Mouse (Mus musculus) induced T-regulatory cell, adult 2 months (primary cell): ENCODE measurements around the gene Ctu2.

Experiments used
- DNase-seq: peaks from one replicate; pipeline ENCODE4 v3.0.0-alpha.2; 2012; ENCODE audit warnings: low read depth

Gene Ctu2

DNA sequence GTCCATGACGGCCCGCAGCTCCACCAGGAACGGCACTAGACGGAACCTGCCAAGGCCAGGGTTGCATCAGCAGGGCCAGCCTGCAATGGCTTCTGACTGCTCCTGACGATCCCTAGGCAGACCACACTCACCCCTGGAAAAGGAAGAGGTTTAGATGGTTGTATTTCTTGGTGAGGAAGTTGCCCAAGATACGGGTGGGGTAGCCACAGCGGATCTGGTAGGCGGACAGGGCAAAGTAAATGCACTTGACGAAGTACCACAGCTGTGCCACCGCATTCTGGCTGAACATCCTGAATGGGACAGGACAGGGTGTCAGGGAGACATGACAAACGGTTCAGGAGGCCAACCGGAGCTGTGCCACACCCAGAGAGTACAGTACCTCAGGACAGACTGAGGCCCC lies 8.9 kb downstream of the Ctu2 start:
- no peak for DNase-seq

DNA sequence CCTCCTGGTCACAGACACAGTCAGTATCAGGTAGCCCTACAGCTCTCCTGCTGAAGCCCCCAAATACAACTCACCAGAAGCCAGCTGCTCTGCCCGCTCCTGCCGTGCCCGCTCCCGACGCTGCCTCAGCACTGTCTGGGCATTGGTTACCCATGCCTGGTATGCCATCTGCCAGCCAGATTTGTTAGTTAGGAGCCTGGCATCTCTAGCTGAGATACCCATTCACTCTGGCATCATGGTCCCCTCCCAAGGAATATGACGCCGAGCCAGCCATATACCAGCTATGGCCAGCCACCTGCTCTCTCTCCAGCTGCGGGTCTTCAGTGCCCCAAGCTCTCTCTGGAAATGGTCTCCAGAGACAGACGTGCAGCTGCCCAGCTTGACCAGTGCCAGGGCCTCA lies 12.4 kb downstream of the Ctu2 start:
- DNase-seq: no peak

- no peak for DNase-seq
Measured at GRCm38 (mm10) chr8:122497016-122497734, 21.2 kb downstream of the Ctu2 start.

DNA sequence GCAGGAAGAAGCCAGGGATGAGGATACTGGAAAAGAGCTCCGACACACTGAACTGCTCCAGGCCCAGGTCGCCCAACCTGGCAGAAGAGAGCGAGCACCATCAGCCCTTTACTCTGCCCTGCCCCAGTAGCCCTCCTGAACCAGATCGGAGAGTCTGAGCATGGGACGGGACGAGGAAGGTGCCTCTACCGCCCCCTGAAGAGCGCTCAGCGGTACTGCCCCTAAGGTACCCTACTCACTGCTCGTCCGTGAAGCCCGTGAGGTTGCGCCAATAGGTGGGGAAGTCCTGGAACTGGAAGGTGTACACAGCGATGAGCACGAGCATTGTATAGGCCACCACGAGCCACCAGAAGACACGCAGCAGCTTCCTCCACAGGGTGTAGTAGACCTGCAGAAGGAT lies 22.0 kb downstream of the Ctu2 start:
- DNase-seq: peak; percentile 44

GRCm38 (mm10) chr8:122500856-122501255 lies 24.9 kb downstream of the Ctu2 start:
- peak; percentile 89 for DNase-seq

- no peak for DNase-seq
Measured at GRCm38 (mm10) chr8:122511552-122511951, 35.6 kb downstream of the Ctu2 start.

DNA sequence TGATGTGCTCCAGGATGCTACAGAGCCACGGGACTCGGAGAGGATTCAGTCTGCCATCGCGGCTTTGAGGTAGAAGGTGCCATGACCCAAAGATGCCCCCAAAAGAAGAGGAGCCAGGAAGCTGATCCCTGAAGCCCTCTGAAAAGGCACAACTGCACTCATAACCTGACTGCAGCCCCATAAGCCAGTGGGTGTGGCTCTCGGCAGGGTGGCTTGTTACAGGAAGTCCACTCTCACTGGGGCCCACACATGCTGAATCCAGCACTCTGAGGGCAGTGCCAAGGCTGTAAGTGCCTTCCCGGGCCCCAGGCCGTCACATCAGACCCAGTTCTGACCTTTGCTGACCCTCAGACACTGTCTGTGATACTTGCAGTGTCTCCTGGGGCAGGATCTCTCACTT lies 36.4 kb downstream of the Ctu2 start:
- no peak for DNase-seq

GRCm38 (mm10) chr8:122515699-122516098 lies 39.8 kb downstream of the Ctu2 start:
- no peak for DNase-seq

DNA sequence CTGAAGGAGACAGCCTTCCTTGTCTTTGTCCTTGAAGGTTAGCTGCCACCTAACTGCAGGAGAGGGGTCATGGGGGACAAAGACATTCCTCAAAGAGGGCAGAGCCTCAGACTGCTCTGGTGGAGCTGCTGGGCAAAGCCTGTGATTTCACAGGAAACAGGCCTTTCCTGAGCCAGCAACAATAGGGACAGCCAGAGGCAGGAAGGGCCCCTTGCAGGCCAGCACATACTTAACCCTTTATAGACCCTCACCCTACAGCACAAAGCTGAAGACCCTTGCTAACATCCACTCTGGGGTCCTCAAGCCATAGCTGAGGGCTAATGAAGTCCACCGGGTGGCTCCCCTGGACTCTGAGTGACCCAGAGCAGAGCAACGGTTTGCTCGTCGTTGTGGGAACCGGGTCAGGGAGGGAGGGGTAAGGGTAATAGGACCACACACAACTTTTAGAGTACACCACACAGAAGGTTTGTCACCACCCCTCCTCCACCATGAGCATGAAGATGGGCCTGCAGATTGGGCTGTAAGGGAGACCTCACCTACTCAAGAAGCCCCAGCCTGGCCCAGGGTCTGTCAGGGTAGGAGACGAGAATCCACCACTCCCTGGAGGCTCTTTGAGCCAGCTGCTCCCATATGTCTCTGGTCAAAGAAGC lies 41.7 kb downstream of the Ctu2 start:
- no peak for DNase-seq

- DNase-seq: no peak
Measured at GRCm38 (mm10) chr8:122520611-122521010, 44.7 kb downstream of the Ctu2 start.

- DNase-seq: no peak
Measured at GRCm38 (mm10) chr8:122522796-122523651, 47.1 kb downstream of the Ctu2 start.

DNA sequence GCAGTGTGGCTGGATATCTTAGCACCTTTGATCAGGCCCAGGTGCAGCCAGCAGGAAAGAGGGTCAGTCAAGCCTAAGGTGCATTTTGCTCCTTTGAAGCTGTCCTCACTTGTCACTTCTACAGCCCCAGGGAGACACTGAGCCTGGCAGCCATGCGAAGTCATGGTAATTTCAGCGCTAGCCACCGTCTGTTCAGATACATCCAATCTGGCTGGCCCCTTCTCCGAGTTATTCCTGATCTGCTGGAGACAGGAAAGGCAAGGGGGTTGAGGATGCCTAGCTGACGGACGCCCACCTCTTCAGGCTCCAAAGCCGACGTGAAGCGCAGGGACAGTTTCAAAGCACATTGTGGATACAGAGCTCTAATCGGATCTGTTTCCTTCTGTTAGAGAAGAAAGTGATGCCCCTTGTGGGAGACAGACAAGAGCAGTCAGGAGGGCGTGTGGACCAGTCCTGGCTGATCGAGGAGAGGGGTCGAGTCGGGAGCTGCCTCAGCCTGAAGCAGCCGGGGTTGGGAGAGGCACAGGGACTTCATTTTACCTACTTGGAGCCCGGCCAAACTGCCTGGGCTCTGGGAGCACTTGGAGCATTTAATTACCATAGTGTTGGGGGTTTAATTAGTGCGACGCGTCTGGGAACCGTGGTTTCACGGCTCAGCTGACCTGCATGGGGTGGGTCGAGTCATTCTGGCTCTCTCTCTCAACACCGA lies 47.9 kb downstream of the Ctu2 start:
- no peak for DNase-seq

DNA sequence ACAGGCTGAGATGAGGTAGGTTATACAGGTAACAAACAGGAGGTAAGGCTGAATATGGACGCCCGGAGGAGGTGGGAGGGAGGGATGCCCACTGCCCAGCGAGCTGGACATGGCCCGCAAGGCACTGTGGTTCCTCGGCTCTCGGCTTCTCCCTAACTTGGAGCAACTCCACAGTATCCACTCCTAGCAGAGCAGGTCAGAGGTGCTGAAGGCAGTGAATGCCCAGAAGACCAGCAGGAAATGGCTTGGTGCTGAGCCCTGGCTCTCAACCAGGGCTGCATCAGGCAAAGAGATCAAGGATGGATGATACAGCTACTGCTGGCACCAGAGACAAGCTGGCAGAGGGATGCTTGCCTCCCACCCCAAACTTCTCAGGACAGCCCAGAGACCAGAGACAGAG lies 48.6 kb downstream of the Ctu2 start:
- no peak for DNase-seq

GRCm38 (mm10) chr8:122525004-122525403 lies 49.1 kb downstream of the Ctu2 start:
- DNase-seq: no peak

GRCm38 (mm10) chr8:122526084-122526483 lies 50.1 kb downstream of the Ctu2 start:
- no peak for DNase-seq

DNA sequence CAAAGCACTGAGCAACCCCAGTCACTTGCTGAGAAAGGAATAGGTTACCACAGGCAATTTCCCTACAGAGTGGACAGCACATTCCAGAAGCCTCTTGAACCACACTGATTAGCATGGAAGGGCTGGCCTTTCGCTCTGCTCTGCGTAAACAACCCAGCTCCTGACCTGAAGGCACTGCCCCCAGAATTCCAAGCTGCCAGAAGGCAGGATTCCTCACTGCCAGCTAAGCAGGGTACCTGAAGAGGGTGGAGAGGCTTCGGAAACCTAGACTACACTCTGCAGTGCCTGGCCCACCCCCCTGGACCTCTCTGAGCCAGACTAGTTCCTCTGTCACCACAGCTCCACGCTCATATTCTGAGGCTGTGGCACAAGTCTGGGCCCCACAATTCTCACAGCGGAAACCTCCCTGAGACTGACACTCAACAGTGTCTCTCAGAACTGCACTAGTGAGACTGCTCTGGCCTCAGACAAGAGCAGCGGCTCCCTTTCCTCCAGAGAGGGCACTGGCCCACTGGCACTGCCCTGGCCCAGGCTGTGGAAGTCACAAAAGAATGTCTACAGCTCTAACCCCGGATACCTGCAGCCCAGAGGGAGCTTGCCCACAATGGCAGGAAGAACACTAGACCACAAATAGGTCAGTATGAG lies 50.7 kb downstream of the Ctu2 start:
- DNase-seq: no peak

DNA sequence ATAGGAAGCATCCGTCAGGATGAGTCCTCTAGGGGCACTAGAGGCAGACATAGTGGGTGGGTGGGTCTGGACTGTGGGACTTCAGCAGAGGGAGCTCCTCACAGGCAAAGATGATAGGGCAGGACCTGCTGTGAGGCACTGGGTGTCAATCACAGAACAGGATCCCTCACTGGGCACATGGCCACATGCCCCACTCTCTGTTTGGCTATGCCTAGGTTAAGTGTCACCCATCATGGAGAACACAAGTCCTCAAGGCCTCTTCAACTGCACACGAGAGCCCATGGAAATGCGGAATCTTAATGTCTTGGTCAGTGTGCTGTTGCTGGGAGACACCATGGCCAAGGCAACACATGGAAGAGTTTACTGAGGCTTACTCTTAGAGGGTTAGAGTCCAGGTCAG lies 52.0 kb downstream of the Ctu2 start:
- DNase-seq: no peak

DNA sequence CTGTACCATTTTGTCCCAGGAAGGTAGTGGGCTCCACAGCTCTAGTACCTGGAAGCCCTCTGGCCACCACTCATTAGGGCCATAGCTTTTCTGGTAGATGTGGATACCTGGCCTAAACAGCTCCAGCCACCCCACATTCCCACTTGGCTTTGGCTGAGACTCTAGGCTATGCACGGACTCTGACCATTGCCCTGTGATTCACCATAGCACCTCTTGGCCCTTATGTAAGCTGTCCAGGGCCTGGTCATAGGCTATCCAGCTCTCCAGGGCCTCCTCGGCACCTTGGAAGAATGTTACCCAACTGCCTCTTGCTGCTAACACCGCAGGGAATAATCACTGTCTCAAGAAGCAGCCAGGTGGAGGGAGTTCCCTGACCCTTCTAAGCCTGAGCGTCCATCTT lies 53.2 kb downstream of the Ctu2 start:
- DNase-seq: no peak

DNA sequence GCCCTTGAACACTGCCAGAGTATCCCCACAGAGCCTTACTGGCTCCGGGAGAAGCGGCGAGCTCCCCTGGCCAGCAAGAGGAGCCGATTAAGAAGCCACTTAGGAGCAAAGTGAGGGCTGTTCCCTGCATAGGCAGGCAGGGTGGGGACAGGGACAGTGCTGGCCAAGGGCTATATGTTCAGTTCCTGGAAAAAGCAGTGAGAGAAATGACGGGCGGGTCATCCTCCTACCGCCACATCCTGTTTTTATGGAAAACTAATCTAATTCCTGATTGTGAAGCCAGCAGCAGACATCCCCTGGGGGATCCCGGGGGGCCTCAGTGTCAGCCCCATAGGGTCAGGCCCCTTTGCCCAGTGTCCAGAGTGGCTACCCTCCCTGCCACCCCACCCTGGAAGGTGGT lies 55.4 kb downstream of the Ctu2 start:
- no peak for DNase-seq
